Mouse (Mus musculus): ENCODE measurements around the gene 4833420G17Rik.

DNA sequence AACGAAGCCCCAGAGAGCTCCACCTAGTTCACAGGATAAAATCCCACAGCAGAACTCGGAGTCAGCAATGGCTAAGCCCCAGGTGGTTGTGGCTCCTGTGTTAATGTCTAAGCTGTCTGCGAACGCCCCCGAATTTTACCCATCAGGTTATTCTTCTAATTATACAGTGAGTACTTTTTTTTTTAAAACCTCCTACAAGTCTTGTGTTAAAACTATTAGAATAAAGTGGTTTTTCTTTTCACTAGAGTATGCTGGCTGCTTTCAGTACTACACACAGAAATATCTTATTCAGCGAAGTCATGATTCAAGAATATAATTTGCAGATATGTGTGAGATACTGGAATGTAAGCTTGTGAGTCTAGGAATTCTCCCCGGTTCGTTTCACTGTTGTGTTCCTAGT, 32.4 kb upstream of the 4833420G17Rik start:
- TF ChIP-seq CTCF (IDR thresholded peaks at IDR 0.05; ENCODE audit: borderline replicate concordance, extremely low read depth, insufficient read depth, insufficient read length) (no peak), POLR2A (IDR thresholded peaks at IDR 0.05; ENCODE audit: borderline replicate concordance, extremely low read depth, insufficient read depth, insufficient read length, poor library complexity, severe bottlenecking) (no peak)

All from brain, embryonic 14.5 days (tissue).